Comparison of ENCODE assay signal across 15 mouse cellular contexts in the genomic region with DNA sequence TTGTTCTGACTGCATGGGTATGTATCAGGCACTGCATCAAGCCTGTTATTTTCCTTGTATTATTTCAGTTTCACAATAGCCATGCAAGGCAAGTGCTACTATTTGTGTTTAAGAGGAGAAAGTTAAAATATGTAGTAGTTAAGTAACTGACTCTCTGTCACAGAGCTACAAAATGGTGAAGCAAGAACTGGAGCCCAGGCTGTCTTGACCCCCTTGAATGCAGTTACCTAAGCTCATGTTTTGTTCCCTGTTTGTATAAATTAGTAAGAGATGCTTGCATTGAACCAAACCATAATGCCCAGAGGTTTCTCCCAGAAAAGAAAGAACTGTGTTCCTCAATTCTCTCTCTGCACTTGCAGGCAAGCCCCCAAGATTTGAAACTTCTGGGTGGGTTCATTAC.
"Had no signal": no experiment of that assay in that cellular context is flagged by ENCODE, and none has a peak within 500 bp of the region (broad histone marks: within the 10 kb centered on the region; RNA-seq: fewer than 3 reads in every experiment).

No protein-coding gene starts in this region.

- H3K4me3 ChIP-seq: kidney, embryonic 15.5 days; limb, embryonic 12.5 days; liver, embryonic 13.5 days; lung, embryonic 15.5 days; midbrain, embryonic 10.5 days; neural tube, embryonic 15.5 days had no signal

- H3K27me3 ChIP-seq: lung, embryonic 15.5 days had no signal

- H3K4me2 ChIP-seq: kidney, embryonic 15.5 days; limb, embryonic 12.5 days; liver, embryonic 13.5 days; lung, embryonic 15.5 days; neural tube, embryonic 15.5 days had no signal

- H3K9me3 ChIP-seq: kidney, embryonic 15.5 days; limb, embryonic 12.5 days; liver, embryonic 13.5 days; lung, embryonic 15.5 days; midbrain, embryonic 10.5 days; neural tube, embryonic 15.5 days had no signal

- H3K9ac ChIP-seq: kidney, embryonic 15.5 days; limb, embryonic 12.5 days; liver, embryonic 13.5 days; liver, postnatal 0 days; lung, embryonic 15.5 days; neural tube, embryonic 15.5 days had no signal

- H3K27ac ChIP-seq: kidney, embryonic 15.5 days; limb, embryonic 12.5 days; liver, embryonic 13.5 days; lung, embryonic 15.5 days; midbrain, embryonic 10.5 days; neural tube, embryonic 15.5 days; stomach, postnatal 0 days had no signal

- H3K36me3 ChIP-seq: liver, embryonic 13.5 days had no signal

- ATAC-seq: liver, postnatal 0 days; midbrain, embryonic 16.5 days had no signal

- DNase-seq: kidney, adult 2 months; kidney, postnatal 14 days; layer of hippocampus, postnatal 36 days; liver; liver, embryonic 13.5 days; liver, postnatal 0 days; lung, postnatal 14 days; thymus, postnatal 4 days had no signal
